Mouse (Mus musculus) frontal cortex, adult (tissue): ENCODE measurements around the gene Gp9.

Experiments used
- ATAC-seq: cut with Nextera tagmentation; 2 replicates; pipeline ENCODE4 v1.9.2; 2017; ENCODE audit warnings: mild to moderate bottlenecking, moderate library complexity, mixed read lengths; ENCODE audit not compliant: low TSS enrichment

Gene Gp9

DNA sequence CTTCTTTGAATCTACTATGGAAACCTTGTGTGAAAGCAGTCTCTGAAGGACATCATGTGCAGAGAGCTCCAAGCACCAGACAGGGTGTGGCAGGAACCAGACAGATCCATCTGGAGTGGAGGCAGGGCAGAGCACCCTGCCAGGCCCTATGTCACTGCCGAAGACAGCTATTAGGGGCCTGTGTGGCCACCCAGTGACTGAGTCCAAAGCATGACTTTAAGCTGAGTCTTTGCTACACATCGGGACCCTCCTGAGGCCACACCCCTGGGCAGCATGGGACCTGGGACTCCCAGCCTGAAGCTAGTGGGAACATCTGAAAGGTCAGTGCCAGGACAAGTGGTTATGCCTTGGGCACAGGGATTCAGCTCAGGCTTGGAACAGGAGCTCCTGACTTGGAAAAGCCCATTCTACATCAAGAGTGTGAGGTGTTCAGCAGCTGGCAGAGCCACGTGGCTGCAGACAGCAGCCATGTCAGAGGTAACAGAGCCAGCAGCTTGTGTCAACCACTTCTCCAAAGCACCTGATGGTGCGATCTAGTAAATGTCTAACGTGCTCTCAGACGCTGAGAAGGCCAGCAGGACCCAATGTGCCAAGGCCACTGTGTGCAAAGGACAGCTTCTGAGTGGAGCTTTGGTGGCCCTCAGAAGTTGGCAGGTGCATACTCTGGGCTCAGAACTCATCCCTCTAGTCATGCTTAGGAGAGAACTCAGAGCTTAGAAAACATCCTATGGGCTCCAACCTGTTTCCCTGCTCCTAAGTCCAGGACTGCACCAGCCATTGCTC, 9.4 kb downstream of the Gp9 start:
- ATAC-seq: no peak

DNA sequence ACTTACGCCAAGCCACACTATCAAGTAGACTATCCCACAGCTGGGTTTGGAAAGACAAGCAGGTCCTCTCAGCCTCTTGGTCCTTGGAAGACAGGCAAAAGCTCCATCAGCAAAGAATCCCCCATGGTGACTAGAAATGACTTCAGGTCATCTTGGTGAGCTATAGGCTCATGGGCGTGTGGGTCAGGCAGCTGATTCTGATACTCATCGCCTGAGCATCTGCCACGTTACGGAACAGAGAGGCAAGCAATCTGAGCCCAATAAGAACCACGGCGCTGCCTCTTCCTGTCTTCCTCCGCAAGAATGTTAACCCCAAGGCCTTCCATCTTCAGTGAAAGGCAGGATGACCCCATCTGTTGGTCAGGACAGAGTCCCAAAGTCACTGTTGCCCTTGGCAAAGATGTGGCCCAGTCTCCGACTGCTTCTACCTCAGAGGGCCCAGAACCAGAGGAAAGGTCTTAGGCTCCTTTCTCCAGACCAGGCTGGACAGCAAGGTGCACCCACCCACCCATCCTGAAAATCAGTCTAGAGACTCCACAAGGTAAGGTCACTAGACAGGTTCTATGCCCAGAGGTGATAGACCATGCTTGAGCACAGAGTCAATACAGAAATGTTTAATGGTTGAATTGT, 10.5 kb downstream of the Gp9 start:
- no peak for ATAC-seq

GRCm38 (mm10) chr6:87788896-87789587, 11.2 kb downstream of the Gp9 start:
- no peak for ATAC-seq

GRCm38 (mm10) chr6:87789791-87790190, 11.9 kb downstream of the Gp9 start:
- ATAC-seq: no peak

DNA sequence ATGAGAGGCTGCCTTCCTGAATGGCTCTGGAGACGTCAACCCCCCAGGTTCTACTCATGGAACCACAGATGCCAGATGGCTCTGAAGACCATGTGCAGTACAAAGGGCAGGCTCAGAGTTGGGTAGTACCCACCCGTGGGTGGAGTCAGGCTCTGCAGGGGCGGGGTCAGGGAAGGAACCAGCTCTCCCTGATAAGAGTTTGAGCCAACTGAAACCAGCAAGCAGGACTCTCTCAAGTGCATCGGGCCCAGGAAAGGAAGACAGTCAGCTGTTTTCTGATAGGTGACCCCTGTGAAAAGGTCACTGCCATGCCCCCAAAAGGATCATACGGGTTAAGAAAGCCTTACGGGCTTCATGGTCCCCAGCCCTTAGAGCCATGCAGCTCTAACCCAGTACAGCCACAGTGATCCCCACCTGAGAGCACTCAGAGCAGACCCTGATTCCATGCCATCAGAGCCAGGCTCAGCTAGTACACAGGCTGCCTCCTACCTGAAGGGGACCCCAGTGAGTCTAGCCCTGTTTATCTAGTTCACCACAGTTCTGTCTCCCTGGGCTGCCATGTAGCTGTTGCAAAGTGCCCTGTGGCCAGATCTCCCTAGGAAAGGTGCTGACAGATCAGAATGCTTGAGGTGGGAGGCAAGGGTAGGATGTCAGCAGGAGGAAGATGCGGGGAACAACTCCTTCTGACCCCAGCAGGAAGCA, 13.1 kb downstream of the Gp9 start:
- no peak for ATAC-seq

GRCm38 (mm10) chr6:87791826-87792225, 14.0 kb downstream of the Gp9 start:
- ATAC-seq: no peak

DNA sequence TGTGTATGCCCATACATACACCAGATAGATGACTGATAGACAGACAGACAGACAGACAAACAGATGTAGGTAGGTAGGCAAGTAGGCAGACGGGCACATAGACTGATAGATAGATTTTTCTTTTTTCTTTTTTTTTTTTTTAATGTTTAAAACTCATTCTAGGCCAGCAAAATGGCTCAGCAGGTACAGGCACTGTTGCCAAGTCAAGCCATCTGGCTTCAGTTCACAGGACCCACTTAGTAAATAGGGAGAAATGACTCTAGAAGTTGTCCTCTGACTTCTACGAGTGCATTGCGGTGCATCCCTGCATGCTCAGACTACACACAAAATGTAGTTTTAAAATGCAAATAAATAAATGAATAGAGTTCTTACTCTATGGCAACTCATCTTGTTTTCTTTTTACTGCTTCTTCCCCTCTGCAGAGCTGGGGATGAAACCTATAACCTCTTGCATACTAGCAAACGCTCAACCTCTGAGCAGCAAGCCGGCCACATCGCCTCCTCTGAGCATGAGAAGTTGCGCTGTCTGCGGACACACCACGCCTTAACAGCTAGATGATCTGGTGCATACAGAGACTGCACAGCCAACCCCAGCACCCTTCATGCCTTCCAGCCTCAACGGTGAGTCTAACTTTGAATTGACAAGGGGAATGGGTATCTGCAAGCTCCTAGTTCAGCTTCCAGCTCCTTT, 16.1 kb downstream of the Gp9 start:
- ATAC-seq: no peak

GRCm38 (mm10) chr6:87795385-87796150, 17.7 kb downstream of the Gp9 start:
- no peak for ATAC-seq

DNA sequence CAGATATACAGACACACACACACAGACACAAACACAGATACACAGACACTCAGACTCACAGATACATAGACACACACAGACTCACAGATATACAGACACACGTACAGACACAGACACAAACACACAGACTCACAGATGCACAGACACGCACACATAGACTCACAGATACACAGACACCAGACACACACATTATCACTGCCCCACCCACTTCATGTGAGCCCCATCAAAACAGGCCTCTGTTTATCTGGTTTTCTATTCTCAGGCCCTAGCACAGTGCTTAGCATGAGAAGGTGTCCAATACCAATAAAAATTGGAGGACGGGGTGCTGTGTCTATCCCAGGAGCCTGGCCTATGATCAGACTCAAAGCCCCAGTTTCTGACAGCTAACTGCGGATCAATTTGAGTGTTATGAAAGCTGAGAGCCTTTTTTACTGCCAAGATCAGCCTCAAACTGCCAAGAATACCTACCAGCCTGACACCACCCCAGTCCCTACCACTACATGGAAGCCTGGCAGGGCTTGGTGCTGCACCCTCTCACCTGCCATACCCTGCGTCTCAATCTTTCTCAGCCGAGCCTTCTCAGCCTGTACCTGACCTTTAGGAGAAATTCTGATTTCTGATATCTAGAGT, 18.5 kb downstream of the Gp9 start:
- ATAC-seq: no peak

GRCm38 (mm10) chr6:87797321-87797720, 19.4 kb downstream of the Gp9 start:
- no peak for ATAC-seq

- no peak for ATAC-seq
Measured at GRCm38 (mm10) chr6:87799576-87799975, 21.7 kb downstream of the Gp9 start.

DNA sequence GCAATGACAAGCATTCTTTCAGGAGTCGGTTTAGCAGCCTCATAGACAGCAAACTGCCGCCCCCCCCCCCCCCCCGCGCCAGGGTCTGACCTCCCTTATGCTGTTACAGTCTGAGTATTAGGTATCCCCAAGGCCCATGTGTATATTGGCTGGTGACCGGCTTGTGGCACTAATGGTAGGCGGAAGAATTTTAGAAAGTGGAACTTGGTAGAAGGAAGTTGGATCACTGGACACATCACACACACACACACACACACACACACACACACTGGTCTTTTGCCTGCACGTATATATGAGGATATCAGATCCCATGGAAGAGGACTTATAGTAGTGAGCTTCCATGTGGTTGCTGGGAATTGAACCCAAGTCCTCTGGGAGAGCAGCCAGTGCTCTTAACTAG, 24.6 kb downstream of the Gp9 start:
- ATAC-seq: no peak

GRCm38 (mm10) chr6:87804036-87804435, 26.2 kb downstream of the Gp9 start:
- no peak for ATAC-seq

DNA sequence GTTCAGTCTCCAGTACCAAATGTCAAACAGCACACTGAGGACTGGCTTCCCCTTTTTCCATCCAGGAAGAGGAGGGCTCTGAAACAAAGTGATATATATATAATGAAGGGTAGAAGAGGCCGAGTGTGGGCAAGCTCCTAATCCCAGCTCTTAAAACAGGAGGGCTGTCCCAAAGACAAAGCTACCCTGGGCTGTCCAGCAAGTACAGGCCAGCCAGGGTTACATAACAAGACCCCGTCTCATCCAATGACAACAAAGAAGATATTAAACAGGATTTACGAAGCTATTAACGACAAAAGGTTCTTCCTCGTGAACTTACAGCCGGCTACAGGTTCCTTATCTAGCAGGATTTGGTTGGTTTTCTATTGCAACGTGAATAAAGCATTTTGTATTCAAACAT, 27.0 kb downstream of the Gp9 start:
- ATAC-seq: no peak

DNA sequence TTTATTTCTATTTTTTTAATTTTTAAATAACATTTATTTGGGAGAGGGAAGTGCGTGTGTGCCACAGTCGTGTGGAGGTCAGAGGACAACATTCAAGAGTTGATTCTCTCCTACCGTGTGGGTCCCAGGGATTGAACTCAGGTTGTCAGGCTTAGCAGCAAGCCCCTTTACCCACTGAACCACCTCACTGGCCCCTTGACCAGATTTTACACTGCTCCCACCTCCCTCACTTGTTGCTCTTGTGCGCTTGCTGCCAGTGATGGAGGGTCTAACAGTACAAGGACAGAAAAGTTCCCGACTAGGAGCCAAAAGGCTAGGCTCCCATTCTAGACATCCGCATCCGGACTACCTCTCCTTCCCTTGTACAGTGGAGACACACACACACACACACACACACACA, 27.6 kb downstream of the Gp9 start:
- ATAC-seq: no peak

DNA sequence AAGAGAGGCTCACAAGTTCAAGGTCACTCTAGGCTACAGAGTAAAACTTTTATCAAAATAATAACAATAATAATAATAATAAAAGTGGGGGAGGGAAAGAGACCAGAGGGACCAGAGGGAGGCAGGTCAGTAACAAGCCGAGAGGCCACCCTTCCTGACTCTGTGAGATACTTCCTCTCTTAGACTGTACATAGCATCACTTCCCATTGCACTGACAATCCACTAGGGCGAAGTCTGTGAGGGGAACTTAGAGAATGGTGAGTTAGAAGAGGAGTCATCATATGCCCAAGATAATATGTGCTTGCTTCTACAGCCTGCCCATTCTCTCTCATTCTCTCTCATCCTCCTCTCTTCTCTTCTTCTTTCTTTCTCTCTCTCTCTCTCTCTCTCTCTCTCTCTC, 28.2 kb downstream of the Gp9 start:
- no peak for ATAC-seq

DNA sequence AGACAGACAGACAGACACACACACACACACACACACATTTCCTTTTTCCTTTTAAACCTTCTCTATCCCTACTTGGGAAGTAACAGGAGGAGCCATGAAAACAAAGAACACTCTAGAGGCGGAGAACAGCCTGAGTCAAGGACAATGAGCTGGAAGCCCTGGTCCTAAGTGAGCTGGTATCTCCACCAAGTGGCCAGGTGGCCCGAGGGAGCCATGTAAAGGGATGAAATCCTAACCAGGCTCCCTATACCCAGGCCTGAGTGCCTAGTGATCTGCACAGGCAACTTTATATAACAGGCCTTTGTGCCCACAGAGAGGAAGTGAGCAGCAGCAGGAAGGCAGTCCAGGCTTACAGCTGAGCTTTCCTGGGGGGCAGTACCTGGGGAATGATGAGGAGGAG, 29.0 kb downstream of the Gp9 start:
- ATAC-seq: no peak

DNA sequence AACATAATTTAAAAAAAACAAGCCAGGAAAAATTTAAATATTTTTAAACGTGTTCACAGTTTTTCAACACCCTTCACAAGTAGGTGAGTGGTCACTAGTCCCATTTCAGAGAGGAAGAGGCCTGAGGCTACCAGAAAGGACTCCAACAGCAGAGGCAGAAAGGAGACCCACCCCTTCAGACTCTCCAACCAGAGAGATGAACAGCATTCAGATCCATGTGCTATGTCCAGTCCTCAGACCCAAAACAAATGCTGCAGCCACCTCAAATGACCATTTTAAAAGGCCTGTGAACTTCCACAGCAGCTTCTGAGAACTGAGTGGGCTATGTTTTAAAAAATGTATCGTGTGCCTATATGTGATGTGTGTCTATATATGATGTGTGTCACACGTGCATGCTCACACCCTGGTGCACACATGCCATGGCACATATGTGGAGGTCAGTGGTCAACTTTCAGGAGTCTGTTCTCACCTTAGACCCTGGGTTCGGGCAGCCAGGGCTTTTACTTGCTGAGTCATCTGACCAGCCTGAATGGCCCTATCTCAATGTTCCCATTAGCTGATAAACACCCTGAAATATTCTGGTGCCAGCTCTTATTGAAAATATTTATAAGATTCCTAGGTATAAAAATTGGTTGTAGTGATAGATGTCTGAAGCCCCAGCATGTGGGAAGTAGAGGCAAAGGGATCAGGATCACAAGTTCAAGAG, 30.0 kb downstream of the Gp9 start:
- no peak for ATAC-seq

GRCm38 (mm10) chr6:87808521-87808920, 30.6 kb downstream of the Gp9 start:
- ATAC-seq: no peak

- ATAC-seq: no peak
Measured at GRCm38 (mm10) chr6:87809144-87809543, 31.3 kb downstream of the Gp9 start.
